Comparison of ENCODE assay signal across 8 mouse cellular contexts in the genomic region with DNA sequence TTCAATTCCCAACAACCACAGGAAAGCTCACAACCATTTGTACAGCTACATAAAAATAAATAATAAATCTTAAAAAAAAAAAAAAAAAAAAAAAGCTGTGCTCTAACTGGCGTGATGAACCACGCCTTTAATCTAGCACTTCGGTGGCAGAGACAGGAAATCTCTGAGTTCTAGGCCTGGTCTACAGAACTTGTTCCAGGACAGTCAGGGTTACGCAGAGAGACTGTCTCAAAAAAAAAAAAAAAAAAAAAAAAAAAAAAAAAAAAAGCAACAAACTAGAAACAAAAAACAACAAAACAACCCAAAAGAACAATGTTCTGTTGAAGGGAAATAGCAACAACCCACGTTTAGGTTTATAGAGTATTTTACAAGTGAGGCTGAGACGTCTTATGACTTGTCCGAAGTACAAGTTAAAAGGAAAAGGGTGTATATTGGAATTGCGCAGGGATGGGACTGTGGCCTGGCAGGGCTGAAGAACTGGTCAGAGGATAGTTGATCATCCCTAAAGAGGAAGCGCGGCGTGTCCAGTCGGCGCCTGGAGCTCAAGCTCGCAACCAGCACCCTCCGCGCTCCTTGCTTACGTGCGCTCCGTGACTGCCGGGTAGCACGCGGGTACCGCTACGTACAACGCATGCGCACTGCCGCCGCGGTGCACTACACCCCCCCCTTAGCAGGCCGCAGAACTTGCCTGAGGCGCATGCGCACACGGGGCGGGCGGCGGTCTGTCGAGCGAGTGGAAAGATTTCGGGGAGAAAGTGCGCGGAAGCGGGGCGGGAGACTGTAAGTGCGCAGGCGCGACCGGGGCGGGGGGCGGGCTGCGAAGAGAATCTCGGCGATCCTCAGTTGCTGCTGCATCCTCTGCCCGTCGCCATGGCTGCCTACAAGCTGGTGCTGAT. TPM values are rescaled to one million over a fixed set of nuclear protein-coding genes. Genes with fewer than 3 reads are reported as not detected.
DNase-seq lines count a peak whose midpoint lies in the region; ATAC-seq lines count a peak whose summit lies in the region.

Pgam1 (plus strand) TSS at position 746 of the 896 bp plus-strand sequence.

- peak; percentile 84 for ATAC-seq in inflammation-experienced regulatory T-cells, adult 6 months
- ATAC-seq in megakaryocyte-erythroid progenitor cell, adult 5-6 weeks (replicated peaks; ENCODE audit: low FRiP score, low TSS enrichment, poor library complexity, severe bottlenecking): peak; percentile 92

- intact Hi-C loops in gastrocnemius, postnatal 14 days (cut with DNase I; ENCODE audit: low total_unique reads): no loop called here
- intact Hi-C loops in left cerebral cortex, postnatal 10 days (cut with DNase I): no loop called here

- DNase-seq in adrenal gland, adult (ENCODE audit: inconsistent age in 2 of 2, low spot score in 1 of 2): peak; percentile 98
- DNase-seq in embryo, embryonic 10.5 days (ENCODE audit: low spot score): peak; percentile 99
- peak; percentile 98 for DNase-seq in gastrocnemius, postnatal 14 days
- DNase-seq in left cerebral cortex, postnatal 10 days (ENCODE audit: extremely low spot score in 1 of 2, low spot score in 2 of 2): peak; percentile 95 to 98
- DNase-seq in right cerebral cortex, postnatal 25 days: peak; percentile 97
- peak; percentile 96 to 97 for DNase-seq in urinary bladder, postnatal 4 days (ENCODE audit: low spot score in 2 of 2)

RNA-seq across cellular contexts. Expression of gene Pgam1, which starts in this region (rescaled TPM):
- total RNA-seq in gastrocnemius, postnatal 14 days (2021): 10 to 100 TPM; 22.5 to 26.7 TPM
- 10 to 100 TPM; 52.3 to 81.2 (median 59.2) TPM for polyA plus RNA-seq in inflammation-experienced regulatory T-cells, adult 6 months (2017; shearing (Covaris generic))
- 100 to 1,000 TPM; 526 to 534 TPM for total RNA-seq in left cerebral cortex, postnatal 10 days (2021)
- total RNA-seq in megakaryocyte-erythroid progenitor cell, adult 5-6 weeks (2014; fragmentation: Nextera tagmentation): 27.0 and 67.3 TPM in 2 replicates
- total RNA-seq in megakaryocyte-erythroid progenitor cell, adult 5-6 weeks (2017): 30.1 and 34.7 TPM in 2 replicates

Comparison
In these comparisons a context has a peak if more than half of its experiments do, and no peak if none do; other contexts are left out.
1. Peak in every context shown above with its lines: DNase-seq and ATAC-seq.
2. RNA of gene Pgam1 (total RNA-seq): 526 to 534 TPM in left cerebral cortex, postnatal 10 days; 27.0 to 67.3 TPM in megakaryocyte-erythroid progenitor cell, adult 5-6 weeks and 22.5 to 26.7 TPM in gastrocnemius, postnatal 14 days; every median in the first group is over 4 times any median in the second.